Mouse (Mus musculus): ENCODE measurements around the gene Myo18a. TPM values are rescaled to one million over a fixed set of nuclear protein-coding genes. Genes with fewer than 3 reads are reported as not detected.

Gene Myo18a
- total RNA-seq, 4 experiments from 2014 or later: 133 to 174 (median 147) TPM

- no peak for DNase-seq (ENCODE audit: low spot score in 2 of 2)
Observed at GRCm38 (mm10) chr11:77771879-77772713, 9.1 kb downstream of the Myo18a start.

GRCm38 (mm10) chr11:77775701-77776400 is 12.8 kb downstream of the Myo18a start:
- no peak for DNase-seq (ENCODE audit: low spot score in 2 of 2)

- DNase-seq (ENCODE audit: low spot score in 2 of 2): no peak
Observed at GRCm38 (mm10) chr11:77777436-77777835, 14.4 kb downstream of the Myo18a start.

GRCm38 (mm10) chr11:77777937-77778336 is 14.9 kb downstream of the Myo18a start:
- no peak for DNase-seq (ENCODE audit: low spot score in 2 of 2)

- no peak for DNase-seq (ENCODE audit: low spot score in 2 of 2)
Observed at GRCm38 (mm10) chr11:77779240-77779639, 16.2 kb downstream of the Myo18a start.

- no peak for DNase-seq (ENCODE audit: low spot score in 2 of 2)
Observed at GRCm38 (mm10) chr11:77781088-77781487, 18.0 kb downstream of the Myo18a start.

- peak in 1 of 2 experiments; percentile 3 for DNase-seq (ENCODE audit: low spot score in 2 of 2)
Observed at GRCm38 (mm10) chr11:77782104-77782815, 19.2 kb downstream of the Myo18a start.

- DNase-seq (ENCODE audit: low spot score in 2 of 2): no peak
Observed at GRCm38 (mm10) chr11:77783211-77783746, 20.2 kb downstream of the Myo18a start.

- no peak for DNase-seq (ENCODE audit: low spot score in 2 of 2)
Observed at GRCm38 (mm10) chr11:77783747-77784646, 21.0 kb downstream of the Myo18a start.

GRCm38 (mm10) chr11:77784894-77785293 is 21.8 kb downstream of the Myo18a start:
- no peak for DNase-seq (ENCODE audit: low spot score in 2 of 2)

GRCm38 (mm10) chr11:77785396-77785767 is 22.3 kb downstream of the Myo18a start:
- DNase-seq (ENCODE audit: low spot score in 2 of 2): no peak

- peak in 1 of 2 experiments; percentile 76 for DNase-seq (ENCODE audit: low spot score in 2 of 2)
Observed at GRCm38 (mm10) chr11:77785768-77786561, 22.9 kb downstream of the Myo18a start.

GRCm38 (mm10) chr11:77787707-77788106 is 24.7 kb downstream of the Myo18a start, which contains the start of gene Gm10277:
Gene Gm10277, minus strand, starts transcription at chr11:77787747.
- DNase-seq (ENCODE audit: low spot score in 2 of 2): no peak

GRCm38 (mm10) chr11:77789512-77789911 is 26.5 kb downstream of the Myo18a start:
- no peak for DNase-seq (ENCODE audit: low spot score in 2 of 2)

GRCm38 (mm10) chr11:77790286-77790685 is 27.2 kb downstream of the Myo18a start:
- no peak for DNase-seq (ENCODE audit: low spot score in 2 of 2)

GRCm38 (mm10) chr11:77791241-77791727 is 28.2 kb downstream of the Myo18a start:
- peak in 1 of 2 experiments; percentile 36 for DNase-seq (ENCODE audit: low spot score in 2 of 2)

- DNase-seq (ENCODE audit: low spot score in 2 of 2): peak in 1 of 2 experiments; percentile 58
Observed at GRCm38 (mm10) chr11:77791752-77792565, 28.9 kb downstream of the Myo18a start.

GRCm38 (mm10) chr11:77792566-77792909 is 29.5 kb downstream of the Myo18a start:
- no peak for DNase-seq (ENCODE audit: low spot score in 2 of 2)
